Mouse (Mus musculus): ENCODE data around the gene Mindy4.
"Not testable (repeated sequence)": the region's sequence is repeated elsewhere in the genome, so short reads cannot be mapped to it uniquely, and the experiment has no call there.

The Mindy4 gene

GRCm38 (mm10) chr6:55202913-55203910 is at the start of gene Mindy4:
Gene Mindy4, plus strand, starts transcription at chr6:55203383.
- DNase-seq (ENCODE audit: low spot score) = peak; percentile 50

- no peak for DNase-seq (ENCODE audit: low spot score)
Measured at GRCm38 (mm10) chr6:55159256-55159655, 43.9 kb upstream of the Mindy4 start.

DNA sequence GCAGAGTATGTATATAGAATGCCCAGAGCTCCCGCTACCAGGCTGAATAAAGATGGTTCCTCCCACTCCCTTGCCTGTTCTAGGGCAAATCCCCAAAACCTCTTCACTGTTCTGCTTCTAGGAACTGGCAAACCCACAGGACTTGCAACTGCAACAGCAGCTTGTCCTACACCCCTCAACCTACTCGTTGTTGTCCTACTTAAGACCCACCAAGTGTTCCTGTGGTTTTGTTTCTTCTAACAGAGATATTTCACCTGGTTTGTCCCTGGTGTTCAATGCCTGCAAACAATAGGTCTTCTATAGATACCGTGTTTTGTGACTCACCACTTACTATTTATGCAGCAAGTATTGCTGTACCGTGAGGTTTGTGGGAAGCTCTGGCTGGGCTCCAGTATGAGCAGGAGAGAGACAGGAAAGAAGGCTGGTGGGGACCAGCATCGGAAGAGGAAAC is 41.8 kb upstream of the Mindy4 start:
- DNase-seq (ENCODE audit: low spot score) = no peak

DNA sequence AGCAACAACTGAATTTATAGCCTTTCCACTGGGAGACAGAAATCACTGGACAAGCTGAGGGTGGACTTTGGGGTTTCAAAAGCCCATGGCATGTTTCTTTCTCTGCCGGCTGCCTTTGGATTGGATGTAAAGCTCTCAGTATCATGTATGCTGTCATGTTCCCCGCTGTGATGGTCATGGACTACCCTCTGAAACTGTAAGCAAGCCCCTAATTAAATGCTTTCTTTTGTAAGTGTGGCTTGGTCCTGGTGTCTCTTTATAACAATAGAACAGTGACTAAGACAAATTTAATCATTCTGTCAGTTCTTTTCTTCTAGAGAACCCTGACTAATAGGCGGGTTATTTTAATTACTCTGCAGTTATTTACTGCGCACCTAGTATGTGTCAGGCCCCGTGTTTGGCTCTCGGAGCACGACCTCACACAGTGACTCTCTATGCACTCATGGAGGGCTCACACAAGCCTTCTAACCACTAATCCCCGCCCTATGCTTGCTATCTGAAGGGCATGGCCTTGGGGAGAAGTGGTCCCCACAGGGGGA is 40.1 kb upstream of the Mindy4 start:
- DNase-seq (ENCODE audit: low spot score) = no peak

- peak; percentile 65 for DNase-seq (ENCODE audit: low spot score)
Measured at GRCm38 (mm10) chr6:55166777-55167463, 36.3 kb upstream of the Mindy4 start.

GRCm38 (mm10) chr6:55169818-55170217 is 33.4 kb upstream of the Mindy4 start:
- DNase-seq (ENCODE audit: low spot score) = no peak

DNA sequence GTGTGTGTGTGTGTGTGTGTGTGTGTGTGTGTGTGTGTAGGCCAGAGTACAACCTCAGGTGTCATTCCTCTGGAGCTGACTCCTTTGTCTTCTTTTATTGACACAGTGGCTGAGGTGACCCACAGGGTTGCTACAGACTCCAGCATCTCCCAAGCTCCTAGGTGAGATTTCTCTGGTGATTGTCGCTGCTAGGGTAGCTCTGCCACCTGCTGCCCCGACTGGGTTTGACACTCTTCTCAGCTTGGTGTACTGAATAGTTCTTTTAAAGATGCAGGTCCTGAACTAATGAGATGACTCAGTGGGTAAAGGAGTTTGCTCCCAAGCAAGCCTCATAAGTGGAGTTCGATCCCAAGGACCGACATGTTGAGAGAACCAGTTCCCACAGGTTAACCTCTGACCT is 31.5 kb upstream of the Mindy4 start:
- no peak for DNase-seq (ENCODE audit: low spot score)

DNA sequence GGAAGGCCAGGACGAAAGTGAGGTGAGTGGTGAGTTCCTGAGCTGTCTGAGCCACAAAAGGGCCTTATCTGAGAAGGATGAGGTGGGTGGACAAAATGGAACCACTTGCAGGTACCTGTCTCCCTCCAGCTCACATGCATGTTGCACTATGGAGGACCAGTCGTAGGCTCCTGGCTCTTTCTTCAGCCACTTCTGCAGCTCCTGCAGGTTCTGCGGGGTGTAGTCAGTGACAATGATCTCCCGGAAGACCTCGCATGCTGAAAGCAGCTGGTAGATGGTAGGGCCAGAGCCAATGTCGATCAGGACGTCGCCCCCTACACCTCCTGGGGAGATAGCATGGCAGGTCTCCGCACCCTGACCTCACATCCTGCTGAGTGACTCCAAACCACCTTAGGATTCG is 30.0 kb upstream of the Mindy4 start:
- no peak for DNase-seq (ENCODE audit: low spot score)

- no peak for DNase-seq (ENCODE audit: low spot score)
Measured at GRCm38 (mm10) chr6:55173941-55174349, 29.2 kb upstream of the Mindy4 start.

GRCm38 (mm10) chr6:55174741-55175181 is 28.4 kb upstream of the Mindy4 start, which contains the start of gene Inmt:
Gene Inmt, minus strand, starts transcription at chr6:55175043.
- DNase-seq (ENCODE audit: low spot score) = no peak

GRCm38 (mm10) chr6:55175456-55175855 is 27.7 kb upstream of the Mindy4 start:
- no peak for DNase-seq (ENCODE audit: low spot score)

GRCm38 (mm10) chr6:55175892-55176291 is 27.3 kb upstream of the Mindy4 start:
- no peak for DNase-seq (ENCODE audit: low spot score)

GRCm38 (mm10) chr6:55177060-55177732 is 26.0 kb upstream of the Mindy4 start:
- DNase-seq (ENCODE audit: low spot score) = no peak

- no peak for DNase-seq (ENCODE audit: low spot score)
Measured at GRCm38 (mm10) chr6:55179560-55179959, 23.6 kb upstream of the Mindy4 start.

- DNase-seq (ENCODE audit: low spot score) = no peak
Measured at GRCm38 (mm10) chr6:55182655-55183430, 20.3 kb upstream of the Mindy4 start.

- DNase-seq (ENCODE audit: low spot score) = not testable (repeated sequence)
Measured at GRCm38 (mm10) chr6:55187827-55188226, 15.4 kb upstream of the Mindy4 start.

- no peak for DNase-seq (ENCODE audit: low spot score)
Measured at GRCm38 (mm10) chr6:55189406-55189805, 13.8 kb upstream of the Mindy4 start.

DNA sequence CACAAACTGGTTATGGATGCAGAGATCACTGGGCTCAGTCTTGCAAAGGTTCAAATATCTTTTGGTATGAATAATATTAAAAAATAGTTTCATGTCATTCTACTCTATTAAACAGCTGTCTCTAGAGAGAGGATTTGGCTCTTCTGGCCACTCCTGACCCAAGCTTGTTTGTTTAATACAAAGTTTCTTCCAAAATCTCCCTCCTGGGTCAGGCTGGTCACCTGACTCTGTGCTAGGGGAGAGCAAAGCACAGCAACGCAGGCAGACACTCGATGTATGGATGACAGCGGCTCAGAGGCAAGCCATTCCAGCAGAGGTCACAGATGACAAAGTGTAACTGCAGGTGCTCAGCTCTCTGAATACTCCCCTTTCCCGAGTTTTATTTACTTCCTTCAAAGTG is 11.6 kb upstream of the Mindy4 start:
- no peak for DNase-seq (ENCODE audit: low spot score)

- no peak for DNase-seq (ENCODE audit: low spot score)
Measured at GRCm38 (mm10) chr6:55193171-55193570, 10.0 kb upstream of the Mindy4 start.

DNA sequence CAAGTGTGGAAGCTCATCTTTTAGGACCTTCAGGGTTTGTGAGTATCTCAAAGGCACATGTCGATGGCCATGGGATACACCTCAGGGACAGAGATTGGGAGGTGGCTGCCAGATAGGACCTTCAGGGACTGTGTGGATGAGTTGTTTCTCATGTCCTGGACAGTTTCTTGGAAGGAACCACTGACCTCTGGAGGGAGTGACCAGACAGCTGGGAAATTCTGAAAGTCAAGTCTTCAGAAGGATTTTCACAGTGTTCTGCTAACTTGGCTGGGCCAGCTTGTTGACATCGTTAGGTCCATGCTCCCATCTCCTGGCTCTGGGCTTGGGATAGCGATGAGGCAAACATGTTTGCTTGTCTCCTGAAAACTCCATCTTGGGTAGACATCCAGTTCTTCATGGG is 4.1 kb upstream of the Mindy4 start:
- DNase-seq (ENCODE audit: low spot score) = no peak

DNA sequence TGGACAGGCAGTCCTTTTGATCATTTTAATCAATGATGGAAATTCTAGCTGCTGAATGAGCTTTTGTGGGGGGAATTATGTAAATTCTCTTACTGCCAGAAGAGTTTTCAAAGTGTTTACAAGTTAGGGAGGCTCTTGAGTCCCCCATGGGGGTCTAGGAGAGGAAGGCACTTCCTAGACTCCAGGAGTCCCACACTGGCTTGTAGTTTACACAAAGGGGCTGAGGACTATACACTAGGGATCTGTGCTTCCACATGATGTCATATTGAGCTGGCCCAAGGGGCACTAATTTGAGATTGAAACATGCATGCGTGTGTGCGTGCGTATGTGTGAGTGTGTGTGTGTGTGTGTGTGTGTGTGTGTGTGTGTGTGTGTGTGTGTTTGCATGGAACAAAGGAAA is 748 bp downstream of the Mindy4 start:
- no peak for DNase-seq (ENCODE audit: low spot score)
